Mouse (Mus musculus): Measurements from ENCODE around the gene Igtp.

DNA sequence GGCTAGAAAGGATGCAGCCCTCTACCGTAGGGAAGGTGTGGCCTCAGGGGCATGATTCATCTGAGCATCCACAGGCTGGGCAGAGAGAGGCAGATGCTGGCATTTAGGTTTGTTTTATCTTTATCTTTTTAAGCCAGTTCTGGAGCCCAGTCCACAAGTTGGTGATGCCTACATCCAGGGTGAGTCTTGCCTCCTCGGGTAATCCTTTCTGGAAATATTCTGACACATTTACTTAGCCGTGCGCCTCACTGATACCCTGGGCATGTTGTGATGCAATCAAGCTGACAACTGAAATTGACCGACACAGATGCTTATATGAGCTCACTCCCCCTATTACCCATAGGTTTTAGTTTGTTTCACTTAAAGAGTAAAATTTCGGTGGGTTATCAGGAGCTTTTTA is 17.5 kb downstream of the Igtp start:
- TF ChIP-seq CTCF (IDR thresholded peaks at IDR 0.05; ENCODE audit: low read depth, low read length) (no peak), POLR2A (IDR thresholded peaks at IDR 0.05; ENCODE audit: extremely low read depth, insufficient read depth, low read length) (no peak)

All from liver, adult 2 months (tissue).